In the genomic region with DNA sequence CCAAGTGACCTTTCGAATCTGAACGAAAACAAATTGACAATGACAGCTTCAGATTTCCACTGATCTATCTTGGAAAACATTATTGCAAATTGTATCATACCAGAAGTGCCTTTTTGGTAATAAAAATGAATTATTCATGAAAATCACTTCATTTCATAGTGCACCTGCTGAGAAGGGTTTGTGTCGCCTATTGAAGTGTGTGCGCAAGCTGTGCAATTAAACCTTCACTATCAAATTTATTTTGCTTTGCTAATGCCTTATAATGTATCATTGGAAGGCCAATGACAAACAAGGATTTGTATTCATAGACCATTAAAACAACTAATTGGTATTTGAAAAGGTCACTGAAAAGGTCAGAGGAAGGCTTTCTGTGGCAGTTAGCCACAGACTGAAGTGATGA, we compare ENCODE assay signal across 23 mouse cellular contexts.
DNase-seq lines count a peak whose midpoint lies in the region; ATAC-seq and TF ChIP-seq lines count a peak whose summit lies in the region.
"Had no signal": no experiment of that assay in that cellular context is flagged by ENCODE, and none has a peak within 500 bp of the region (broad histone marks: within the 10 kb centered on the region; RNA-seq: fewer than 3 reads in every experiment).

No protein-coding gene starts in this region.

- ATAC-seq in forebrain, embryonic 14.5 days = peak; percentile 32; the same call in 1 of the 2 replicates
- no peak for ATAC-seq in forebrain, embryonic 12.5 days (ENCODE audit: low FRiP score)
- ATAC-seq in midbrain, embryonic 13.5 days = 0 out of 2 replicates have a peak, but pooled peaks have one; percentile 27
- no peak for ATAC-seq in midbrain, postnatal 0 days (ENCODE audit: low FRiP score)
- peak; percentile 48; the same call in 1 of the 2 replicates for ATAC-seq in neural tube, embryonic 12.5 days (ENCODE audit: low FRiP score, low read depth)
- ATAC-seq: forebrain, postnatal 0 days; intestine, embryonic 15.5 days; Patski had no signal

- H3K27me3 ChIP-seq in forebrain, embryonic 14.5 days (replicated peaks; ENCODE audit: control insufficient read depth, insufficient read depth, low read length) = no peaks in the 10 kb centered on the region
- H3K27me3 ChIP-seq in forebrain, embryonic 12.5 days = no peaks in the 10 kb centered on the region
- no peaks in the 10 kb centered on the region for H3K27me3 ChIP-seq in midbrain, embryonic 13.5 days
- no peaks in the 10 kb centered on the region for H3K27me3 ChIP-seq in midbrain, postnatal 0 days (ENCODE audit: insufficient read depth, low read length)
- H3K27me3 ChIP-seq in neural tube, embryonic 12.5 days (replicated peaks) = no peaks in the 10 kb centered on the region
- H3K27me3 ChIP-seq: CH12.LX; hindbrain, embryonic 15.5 days; intestine, embryonic 15.5 days; Patski had no signal

- H3K9me3 ChIP-seq in forebrain, embryonic 14.5 days (replicated peaks; ENCODE audit: control insufficient read depth, low read length) = no peaks in the 10 kb centered on the region
- no peaks in the 10 kb centered on the region for H3K9me3 ChIP-seq in forebrain, embryonic 12.5 days
- no peaks in the 10 kb centered on the region for H3K9me3 ChIP-seq in midbrain, embryonic 13.5 days
- no peaks in the 10 kb centered on the region for H3K9me3 ChIP-seq in midbrain, postnatal 0 days (ENCODE audit: low read length)
- H3K9me3 ChIP-seq in neural tube, embryonic 12.5 days = no peaks in the 10 kb centered on the region
- H3K9me3 ChIP-seq: G1E; hindbrain, embryonic 15.5 days; intestine, embryonic 15.5 days had no signal

- H3K9ac ChIP-seq in forebrain, embryonic 14.5 days (ENCODE audit: low read length) = no peak overlapping the region
- no peak overlapping the region for H3K9ac ChIP-seq in forebrain, embryonic 12.5 days
- H3K9ac ChIP-seq in midbrain, embryonic 13.5 days (replicated peaks) = no peak overlapping the region
- no peak overlapping the region for H3K9ac ChIP-seq in midbrain, postnatal 0 days (replicated peaks; ENCODE audit: low read length, poor library complexity, severe bottlenecking)
- H3K9ac ChIP-seq in neural tube, embryonic 12.5 days = no peak overlapping the region
- H3K9ac ChIP-seq: forebrain, postnatal 0 days; hindbrain, embryonic 15.5 days; intestine, embryonic 15.5 days had no signal

- no peaks in the 10 kb centered on the region for H3K4me1 ChIP-seq in forebrain, embryonic 14.5 days (ENCODE audit: control insufficient read depth, insufficient read depth, low read length)
- H3K4me1 ChIP-seq in forebrain, embryonic 12.5 days = no peaks in the 10 kb centered on the region
- H3K4me1 ChIP-seq in midbrain, embryonic 13.5 days (replicated peaks) = 0 out of 2 replicates have a peak, but pooled peaks cover 6% of the 10 kb centered on the region
- no peaks in the 10 kb centered on the region for H3K4me1 ChIP-seq in midbrain, postnatal 0 days (ENCODE audit: insufficient read depth, low read length)
- H3K4me1 ChIP-seq in neural tube, embryonic 12.5 days = no peaks in the 10 kb centered on the region
- H3K4me1 ChIP-seq: hindbrain, embryonic 15.5 days; intestine, embryonic 15.5 days had no signal

- no peak overlapping the region for H3K4me2 ChIP-seq in forebrain, embryonic 14.5 days (ENCODE audit: low read length)
- H3K4me2 ChIP-seq in forebrain, embryonic 12.5 days = no peak overlapping the region
- no peak overlapping the region for H3K4me2 ChIP-seq in midbrain, embryonic 13.5 days (replicated peaks)
- no peak overlapping the region for H3K4me2 ChIP-seq in midbrain, postnatal 0 days (ENCODE audit: low read depth, low read length, poor library complexity, severe bottlenecking)
- H3K4me2 ChIP-seq in neural tube, embryonic 12.5 days (replicated peaks) = no peak overlapping the region
- H3K4me2 ChIP-seq: heart, embryonic 11.5 days; hindbrain, embryonic 15.5 days; intestine, embryonic 15.5 days had no signal

- 63% methylated on average over 4 of the region's 4 CpGs for WGBS in forebrain, embryonic 14.5 days
- 68% methylated on average over 4 of the region's 4 CpGs for WGBS in forebrain, embryonic 12.5 days
- WGBS in midbrain, embryonic 13.5 days = 64% methylated on average over 4 of the region's 4 CpGs
- WGBS in midbrain, postnatal 0 days = 64% methylated on average over 4 of the region's 4 CpGs
- 59% methylated on average over 4 of the region's 4 CpGs for WGBS in neural tube, embryonic 12.5 days

- H3K36me3 ChIP-seq in forebrain, embryonic 14.5 days (ENCODE audit: control insufficient read depth, insufficient read depth, low read length) = no peaks in the 10 kb centered on the region
- no peaks in the 10 kb centered on the region for H3K36me3 ChIP-seq in forebrain, embryonic 12.5 days (replicated peaks)
- no peaks in the 10 kb centered on the region for H3K36me3 ChIP-seq in midbrain, embryonic 13.5 days
- no peaks in the 10 kb centered on the region for H3K36me3 ChIP-seq in midbrain, postnatal 0 days (ENCODE audit: insufficient read depth, low read length)
- no peaks in the 10 kb centered on the region for H3K36me3 ChIP-seq in neural tube, embryonic 12.5 days
- H3K36me3 ChIP-seq: G1E; hindbrain, embryonic 15.5 days; intestine, embryonic 15.5 days had no signal

- H3K27ac ChIP-seq in forebrain, embryonic 14.5 days (ENCODE audit: low read depth, low read length) = no peak overlapping the region
- no peak overlapping the region for H3K27ac ChIP-seq in forebrain, embryonic 12.5 days
- no peak overlapping the region for H3K27ac ChIP-seq in midbrain, embryonic 13.5 days
- no peak overlapping the region for H3K27ac ChIP-seq in midbrain, postnatal 0 days (ENCODE audit: low read depth, low read length)
- no peak overlapping the region for H3K27ac ChIP-seq in neural tube, embryonic 12.5 days
- H3K27ac ChIP-seq: gastrocnemius, adult 2 months; hindbrain, embryonic 15.5 days; intestine, embryonic 15.5 days had no signal

- H3K4me3 ChIP-seq in forebrain, embryonic 14.5 days (ENCODE audit: low read depth, low read length) = no peak overlapping the region
- H3K4me3 ChIP-seq in forebrain, embryonic 12.5 days (replicated peaks) = no peak overlapping the region
- no peak overlapping the region for H3K4me3 ChIP-seq in midbrain, embryonic 13.5 days (replicated peaks)
- H3K4me3 ChIP-seq in midbrain, postnatal 0 days (ENCODE audit: low read depth, low read length) = no peak overlapping the region
- H3K4me3 ChIP-seq in neural tube, embryonic 12.5 days = no peak overlapping the region
- H3K4me3 ChIP-seq: gastrocnemius, adult 2 months; hindbrain, embryonic 15.5 days; intestine, embryonic 15.5 days had no signal

- peak; percentile 30 for DNase-seq in forebrain, embryonic 14.5 days (ENCODE audit: low spot score)
- DNase-seq in midbrain, postnatal 0 days (ENCODE audit: low spot score) = no peak
- DNase-seq in neural tube, embryonic 10.5 days (ENCODE audit: extremely low spot score, low spot score) = no peak
- no peak for DNase-seq in embryo, embryonic 11 days
- DNase-seq: adrenal gland, postnatal 14 days; B cell, adult 2 months; cerebellum, adult 11-12 months; cerebellum, adult 8-10 months; cerebellum, postnatal 10 days; cerebellum, postnatal 36 days; forebrain, postnatal 0 days; gastrocnemius, adult 2 months; gastrocnemius, postnatal 14 days; heart, adult 11 months had no signal

- no peak for TF ChIP-seq CTCF in midbrain, postnatal 0 days (IDR thresholded peaks at IDR 0.05)

Comparison
In these comparisons a context has a peak if more than half of its experiments do, and no peak if none do; other contexts are left out.
1. ATAC-seq: peak in forebrain, embryonic 14.5 days (single experiment), midbrain, embryonic 13.5 days (single experiment) and neural tube, embryonic 12.5 days (single experiment); none in forebrain, embryonic 12.5 days (single experiment) and midbrain, postnatal 0 days (single experiment).